Mouse (Mus musculus) induced T-regulatory cell, adult 2 months (primary cell): ENCODE results near the gene Hcrtr2.

Experiments
- DNase-seq: peaks from one replicate; pipeline ENCODE4 v3.0.0-alpha.2; 2012; ENCODE audit warnings: low read depth

Hcrtr2 gene

DNA sequence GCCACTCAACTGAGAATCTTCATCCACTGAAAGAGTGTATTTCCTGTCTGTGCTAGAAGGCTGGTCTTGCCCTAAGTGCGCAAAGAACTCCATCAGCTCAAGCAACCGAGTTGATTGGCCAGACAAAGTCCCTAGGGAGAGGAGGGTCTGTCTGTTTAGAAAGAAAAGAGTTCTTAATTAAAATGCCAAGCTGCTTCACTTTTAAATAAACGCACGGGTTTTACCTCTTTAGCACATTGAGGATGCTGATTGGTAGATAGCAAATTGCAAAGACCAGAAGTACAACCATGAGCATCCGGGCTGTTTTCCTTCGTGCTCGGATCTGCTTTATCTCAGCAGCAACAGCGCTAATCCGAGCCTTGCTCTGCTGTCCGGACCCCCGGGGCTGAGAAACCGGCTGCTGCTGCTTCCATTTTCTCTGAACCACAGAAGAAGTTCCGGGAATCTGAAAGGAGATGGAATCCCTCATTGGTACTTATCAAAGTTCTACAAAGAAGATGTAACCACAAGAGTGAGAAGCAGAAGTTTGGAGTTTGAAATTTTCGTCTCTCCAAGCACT lies 87.6 kb downstream of the Hcrtr2 start:
- DNase-seq: peak; percentile 7

DNA sequence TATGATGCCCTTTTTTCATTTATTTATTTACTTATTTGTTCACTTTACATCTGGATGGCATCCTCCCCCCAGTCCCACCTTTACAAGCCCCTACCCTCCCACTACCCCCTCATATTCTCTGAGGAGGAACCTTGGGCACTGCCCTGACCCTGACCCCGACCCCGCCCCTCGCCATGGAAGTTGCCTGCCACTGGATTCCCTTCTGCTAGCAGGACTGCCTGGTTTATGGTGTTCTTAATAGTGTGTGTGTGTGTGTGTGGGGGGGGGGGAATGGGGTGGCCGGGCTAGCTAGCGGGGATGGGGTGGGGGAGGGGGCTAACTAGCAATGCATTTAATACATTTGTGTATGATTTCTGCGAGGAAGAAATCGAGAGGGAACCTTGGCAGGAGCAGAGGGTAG lies 88.8 kb downstream of the Hcrtr2 start:
- no peak for DNase-seq

DNA sequence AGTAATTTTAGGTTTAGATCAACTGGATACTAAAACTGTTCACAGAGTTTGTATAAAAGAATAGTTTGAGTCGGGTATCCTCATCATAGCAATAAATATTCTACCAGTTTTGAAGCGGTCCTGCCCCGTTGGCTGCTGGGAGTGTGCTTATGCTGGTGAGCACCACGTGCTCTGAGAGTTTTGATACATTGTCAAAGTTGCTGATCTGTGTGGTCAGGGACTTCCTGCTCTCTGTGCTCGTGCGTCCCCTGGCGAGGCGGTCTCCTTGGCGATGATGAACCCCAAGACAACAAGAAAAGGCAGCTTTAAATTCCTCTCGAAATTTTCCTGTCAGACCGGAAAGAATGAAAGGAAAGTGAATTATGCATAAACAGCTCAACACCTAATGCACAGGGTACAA lies 93.3 kb downstream of the Hcrtr2 start:
- DNase-seq: peak; percentile 3

DNA sequence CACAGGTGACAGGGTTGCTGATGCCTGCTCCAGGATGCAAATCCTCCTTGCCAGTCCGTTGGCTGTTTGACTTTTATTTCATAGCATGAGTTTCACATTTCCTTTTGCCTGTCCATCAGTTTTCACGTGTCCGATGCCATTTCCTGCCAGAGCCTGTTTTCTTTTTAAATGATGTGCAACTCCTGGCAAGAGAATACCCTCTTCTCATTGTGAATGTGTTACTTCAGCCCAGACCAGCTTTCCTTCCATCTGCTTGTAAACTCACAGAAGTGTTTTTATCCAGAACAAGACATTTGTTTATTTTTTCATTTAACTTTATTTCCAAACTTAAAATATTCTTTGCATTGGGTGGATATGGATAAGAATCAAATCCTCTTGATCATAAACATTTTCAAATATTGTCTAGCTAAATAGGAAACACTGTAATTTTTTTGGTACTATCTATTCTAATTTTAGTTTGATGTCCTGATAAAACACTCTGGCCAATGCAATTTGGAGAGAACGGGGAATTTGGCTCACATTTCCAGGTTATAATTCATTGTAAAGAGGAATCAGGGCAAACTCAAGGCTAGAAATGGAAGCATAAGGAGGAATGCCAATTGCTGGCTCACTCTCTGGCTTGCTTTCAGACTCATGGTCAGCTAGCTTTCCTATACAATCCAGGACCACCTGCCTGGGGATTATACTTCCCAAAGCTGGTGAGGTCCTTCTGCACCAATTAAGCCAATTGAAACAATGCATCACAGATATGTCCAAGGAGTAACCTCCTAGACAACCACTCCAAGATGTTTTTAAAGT lies 106.3 kb downstream of the Hcrtr2 start:
- no peak for DNase-seq

DNA sequence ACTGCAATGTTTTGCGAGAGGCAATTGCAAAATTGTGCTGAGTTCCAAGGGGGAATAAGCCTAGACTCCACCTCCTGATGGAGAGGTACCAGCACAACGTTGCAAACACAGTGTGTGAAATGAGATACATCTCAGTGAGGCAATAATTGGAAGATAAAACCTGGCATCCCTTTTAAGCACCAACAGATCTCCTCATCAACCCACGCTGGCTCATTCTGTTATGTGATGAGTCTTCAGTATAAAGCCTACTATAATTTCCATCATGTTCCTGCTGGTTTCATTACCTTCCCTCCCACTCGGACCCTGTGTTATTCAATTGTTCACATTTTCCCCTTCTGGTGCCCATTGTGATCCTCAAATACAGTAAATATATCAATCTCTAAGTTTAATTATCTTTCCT lies 109.0 kb downstream of the Hcrtr2 start:
- no peak for DNase-seq

DNA sequence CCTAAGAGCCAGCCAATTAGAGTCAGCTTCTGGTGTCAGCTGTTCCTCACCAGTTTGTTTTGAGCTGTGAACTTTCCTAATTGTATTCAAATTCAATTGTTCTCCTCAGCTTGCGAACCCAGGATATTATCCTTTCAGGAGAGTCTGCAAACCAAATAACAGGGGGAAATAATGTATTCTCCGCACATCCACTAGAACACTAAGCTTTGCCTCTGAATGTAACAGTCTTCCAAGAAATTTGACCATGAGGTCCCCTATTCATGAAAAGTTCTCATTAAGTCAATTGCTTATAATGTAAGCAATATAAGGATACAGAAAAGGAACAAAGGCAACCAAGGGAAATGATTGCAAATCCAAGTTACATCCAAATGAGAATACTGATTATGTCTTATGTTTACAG lies 110.1 kb downstream of the Hcrtr2 start, which contains the start of gene Gfral:
Gene Gfral, minus strand, starts transcription at position 101 of the 400 bp plus-strand sequence.
- no peak for DNase-seq

DNA sequence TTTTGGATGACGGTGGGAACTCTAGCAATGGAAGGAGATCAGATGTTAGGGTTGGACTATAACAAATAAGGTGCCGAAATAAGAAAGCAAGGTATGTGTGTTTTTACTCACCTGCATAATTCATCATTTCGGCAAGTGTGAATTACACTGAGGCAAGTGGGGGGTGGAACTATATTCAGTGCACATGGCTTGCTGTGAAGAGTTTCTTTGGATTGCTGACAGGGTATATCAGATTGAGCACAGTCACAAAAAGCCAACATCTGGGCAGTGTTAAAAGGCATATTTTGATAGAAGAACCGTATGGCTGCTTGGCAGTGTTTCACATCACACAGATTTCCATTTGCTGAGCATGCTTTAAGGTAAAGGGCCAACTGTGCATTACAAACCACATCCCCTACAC lies 126.7 kb downstream of the Hcrtr2 start:
- no peak for DNase-seq

DNA sequence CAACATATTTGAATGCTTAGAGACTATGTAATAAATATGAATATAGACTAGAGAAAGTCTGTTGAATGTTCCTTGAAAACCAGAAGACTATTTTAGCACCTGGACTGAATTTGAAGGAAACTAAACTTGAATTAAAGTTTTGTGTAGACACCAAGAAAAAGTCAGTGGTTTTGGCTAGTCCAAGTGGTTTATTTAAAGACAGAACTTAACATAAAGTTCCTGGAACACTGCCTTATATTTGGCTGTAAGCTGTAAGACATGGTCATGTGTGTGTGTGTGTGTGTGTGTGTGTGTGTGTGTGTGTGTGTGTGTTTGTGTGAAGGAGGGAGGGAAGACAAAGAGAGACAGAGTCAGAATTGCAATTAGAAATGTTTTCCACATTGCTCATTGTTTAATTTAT lies 144.4 kb downstream of the Hcrtr2 start:
- DNase-seq: no peak
